Mouse (Mus musculus) megakaryocyte, embryonic 14.5 days (primary cell): ENCODE data around the gene Tomm20.

Experiments used
- FLI1 ChIP-seq: IDR thresholded peaks from 2 replicates; pipeline ENCODE4 v1.6.1; 2012; ENCODE audit warnings: low read length, inconsistent platforms, mixed read lengths
- GATA1 ChIP-seq: IDR thresholded peaks from 3 replicates; pipeline ENCODE4 v1.6.1; 2012; ENCODE audit warnings: mixed read lengths, low read length, inconsistent platforms, borderline replicate concordance

GRCm38 (mm10) chr8:126946444-126946843 lies 800 bp upstream of the Tomm20 start:
- no peak for TF ChIP-seq GATA1
- no peak for TF ChIP-seq FLI1
